Mouse (Mus musculus) midbrain, embryonic 16.5 days (tissue): ENCODE measurements around the gene Trpv4. TPM values are rescaled to one million over a fixed set of nuclear protein-coding genes. Genes with fewer than 3 reads are reported as not detected.

Experiments
- ATAC-seq: fragments of 200-750 bp; cut with Nextera tagmentation; 2 replicates; pipeline ENCODE4 v1.8.0; 2017; ENCODE audit warnings: moderate TSS enrichment
- H3K27ac ChIP-seq: fragments of 300-500 bp; sonication (generic); 2 replicates; pipeline ENCODE4 v1.5.1; 2014; ENCODE audit warnings: mild to moderate bottlenecking, low read length, mixed read lengths
- H3K27me3 ChIP-seq: fragments of 300-500 bp; sonication (generic); 2 replicates; pipeline ENCODE4 v1.6.1; 2014; ENCODE audit warnings: low read depth, low read length, mixed read lengths; ENCODE audit not compliant: control insufficient read depth, insufficient read depth
- H3K36me3 ChIP-seq: fragments of 300-500 bp; sonication (generic); 2 replicates; pipeline ENCODE4 v1.6.1; 2014; ENCODE audit warnings: mild to moderate bottlenecking, low read length, moderate library complexity, mixed read lengths; ENCODE audit not compliant: control insufficient read depth, insufficient read depth
- H3K4me1 ChIP-seq: fragments of 300-500 bp; sonication (generic); 2 replicates; pipeline ENCODE4 v1.6.1; 2014; ENCODE audit warnings: mild to moderate bottlenecking, low read length, mixed read lengths; ENCODE audit not compliant: control insufficient read depth, insufficient read depth
- H3K4me2 ChIP-seq: fragments of 300-500 bp; sonication (generic); 2 replicates; pipeline ENCODE4 v1.6.1; 2014; ENCODE audit warnings: mild to moderate bottlenecking, low read length, mixed read lengths
- H3K4me3 ChIP-seq: fragments of 300-500 bp; sonication (generic); 2 replicates; pipeline ENCODE4 v1.5.1; 2014; ENCODE audit warnings: low read depth, mild to moderate bottlenecking, low read length, moderate library complexity, mixed read lengths
- H3K9ac ChIP-seq: fragments of 300-500 bp; sonication (generic); 2 replicates; pipeline ENCODE4 v1.6.1; 2014; ENCODE audit warnings: low read depth, low read length, mixed read lengths
- H3K9me3 ChIP-seq: fragments of 300-500 bp; sonication (generic); replicated peaks from 2 replicates; pipeline ENCODE4 v1.6.1; 2014; ENCODE audit warnings: mild to moderate bottlenecking, low read length, mixed read lengths; ENCODE audit not compliant: control insufficient read depth, poor library complexity, severe bottlenecking
- WGBS: fragments of 180-500 bp; shearing (Covaris S2); extraction: QIAGEN DNeasy Blood & Tissue Kit; methylation state at CpG from one replicate; pipeline ENCODE4 v1.1.7; 2014; 5-methylcytosine and 5-hydroxymethylcytosine counted together
- polyA plus RNA-seq: library from polyadenylated mRNA; unstranded; fragments of >200 nt; fragmentation: Nextera tagmentation; extraction: Ambion mirVana; gene quantifications from 2 replicates; pipeline ENCODE4 v1.2.1, GENCODE M21; 2015

Gene Trpv4
- polyA plus RNA-seq, 1 experiment from 2014 or later, result 1.3 TPM

- no peak overlapping the region for H3K9ac ChIP-seq
- H3K4me2 ChIP-seq, result no peak overlapping the region
- ATAC-seq, result no peak
- no peak overlapping the region for H3K4me3 ChIP-seq
- peaks cover 8% of the 10 kb centered on the region for H3K4me1 ChIP-seq
- 67% methylated on average over 6 of the region's 6 CpGs for WGBS
- no peaks in the 10 kb centered on the region for H3K36me3 ChIP-seq
- H3K27ac ChIP-seq, result no peak overlapping the region
- H3K9me3 ChIP-seq, result no peaks in the 10 kb centered on the region
- no peaks in the 10 kb centered on the region; the same call in 1 of the 2 replicates for H3K27me3 ChIP-seq
These were observed 13.3 kb downstream of the Trpv4 start for GRCm38 (mm10) chr5:114644918-114645317.

GRCm38 (mm10) chr5:114640809-114641208, 17.4 kb downstream of the Trpv4 start:
- Histone ChIP-seq H3K4me1 (0 out of 2 replicates have a peak, but pooled peaks cover 3% of the 10 kb centered on the region), H3K9ac (no peak overlapping the region), H3K4me2 (no peak overlapping the region), H3K27ac (no peak overlapping the region), H3K4me3 (no peak overlapping the region), H3K27me3 (peaks cover 3% of the 10 kb centered on the region; the same call in 1 of the 2 replicates), H3K9me3 (no peaks in the 10 kb centered on the region), H3K36me3 (no peaks in the 10 kb centered on the region)
- ATAC-seq, result no peak
- 83% methylated on average over 10 of the region's 10 CpGs for WGBS

DNA sequence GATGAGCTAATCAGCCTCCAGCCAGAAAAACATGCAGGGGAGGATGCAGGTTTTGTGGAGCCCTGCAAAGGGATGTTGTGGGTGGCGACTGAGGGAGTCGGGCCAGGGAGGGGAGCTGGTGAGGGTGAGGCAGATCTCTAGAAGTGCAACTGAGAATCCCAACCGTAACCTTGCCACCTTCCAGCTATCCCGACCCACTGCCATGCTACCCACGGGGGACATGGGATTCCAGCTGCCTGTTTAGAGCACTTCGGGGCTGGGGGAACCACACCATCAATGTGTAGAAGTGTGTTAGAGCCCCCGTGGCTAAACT, 18.6 kb downstream of the Trpv4 start:
- Histone ChIP-seq H3K4me3 (peak overlapping the region; percentile 27; the same call in 1 of the 2 replicates), H3K36me3 (no peaks in the 10 kb centered on the region), H3K9ac (no peak overlapping the region), H3K4me2 (peak overlapping the region; percentile 52), H3K4me1 (0 out of 2 replicates have a peak, but pooled peaks cover 3% of the 10 kb centered on the region), H3K27me3 (peaks cover 3% of the 10 kb centered on the region; the same call in 1 of the 2 replicates), H3K9me3 (no peaks in the 10 kb centered on the region), H3K27ac (no peak overlapping the region)
- WGBS, result 23% methylated on average over 7 of the region's 7 CpGs
- ATAC-seq, result peak; percentile 46; the same call in 1 of the 2 replicates

GRCm38 (mm10) chr5:114638769-114639644, 19.2 kb downstream of the Trpv4 start:
- H3K4me2 ChIP-seq, result peak overlapping the region; percentile 52
- WGBS, result 14% methylated on average over 22 of the region's 22 CpGs
- no peak overlapping the region for H3K27ac ChIP-seq
- peak; percentile 82 for ATAC-seq
- peak overlapping the region; percentile 27; the same call in 1 of the 2 replicates for H3K4me3 ChIP-seq
- H3K4me1 ChIP-seq, result 0 out of 2 replicates have a peak, but pooled peaks cover 3% of the 10 kb centered on the region
- H3K27me3 ChIP-seq, result peaks cover 3% of the 10 kb centered on the region; the same call in 1 of the 2 replicates
- peak overlapping the region; percentile 59; the same call in 1 of the 2 replicates for H3K9ac ChIP-seq
- H3K9me3 ChIP-seq, result no peaks in the 10 kb centered on the region
- H3K36me3 ChIP-seq, result no peaks in the 10 kb centered on the region

DNA sequence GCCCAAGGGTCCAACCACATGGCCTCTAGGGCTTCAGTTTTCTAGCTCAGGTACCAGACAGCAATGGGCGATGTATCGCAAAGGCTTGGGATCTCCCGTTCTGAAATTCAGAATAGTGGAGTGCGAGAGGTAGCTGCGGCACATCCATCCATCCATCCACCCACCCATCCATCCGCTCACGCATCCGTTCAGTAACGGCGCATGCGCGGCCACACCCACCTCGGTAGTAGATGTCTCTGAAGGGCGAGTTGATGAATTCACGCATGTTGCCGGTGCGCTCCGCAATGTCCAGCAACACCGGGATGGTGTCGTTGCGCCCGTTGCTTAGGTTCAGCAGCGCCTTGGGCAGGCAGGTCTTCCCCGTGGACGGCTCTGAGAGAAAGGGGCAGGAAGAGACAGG, 22.1 kb downstream of the Trpv4 start:
- no peak for ATAC-seq
- 0 out of 2 replicates have a peak, but pooled peaks cover 3% of the 10 kb centered on the region for H3K4me1 ChIP-seq
- H3K9me3 ChIP-seq, result no peaks in the 10 kb centered on the region
- 76% methylated on average over 25 of the region's 25 CpGs for WGBS
- H3K27ac ChIP-seq, result no peak overlapping the region
- no peak overlapping the region for H3K9ac ChIP-seq
- H3K27me3 ChIP-seq, result peaks cover 3% of the 10 kb centered on the region; the same call in 1 of the 2 replicates
- no peaks in the 10 kb centered on the region for H3K36me3 ChIP-seq
- no peak overlapping the region for H3K4me3 ChIP-seq
- no peak overlapping the region for H3K4me2 ChIP-seq

DNA sequence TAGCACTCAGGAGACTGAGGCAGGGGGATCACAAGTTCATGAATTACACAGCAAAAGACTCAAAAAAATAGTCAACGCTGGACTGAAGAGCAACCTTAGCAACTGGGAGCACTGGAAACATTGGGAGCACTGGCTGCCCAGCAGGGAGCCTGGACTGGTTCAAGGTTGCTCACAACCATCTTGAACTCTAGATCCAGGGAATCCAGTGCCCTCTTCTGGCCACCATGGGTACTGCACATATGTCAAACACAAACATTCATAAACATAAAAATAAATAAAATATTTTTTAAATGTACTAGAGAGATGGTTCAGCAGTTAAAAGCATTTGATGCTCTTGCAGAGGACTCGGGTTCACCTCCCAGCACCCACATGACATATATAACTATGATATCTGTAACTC, 26.9 kb downstream of the Trpv4 start:
- H3K4me3 ChIP-seq, result no peak overlapping the region
- no peaks in the 10 kb centered on the region for H3K36me3 ChIP-seq
- 53% methylated on average over 2 of the region's 2 CpGs for WGBS
- H3K9ac ChIP-seq, result no peak overlapping the region
- H3K27ac ChIP-seq, result no peak overlapping the region
- no peaks in the 10 kb centered on the region for H3K27me3 ChIP-seq
- H3K4me2 ChIP-seq, result no peak overlapping the region
- ATAC-seq, result no peak
- H3K4me1 ChIP-seq, result no peaks in the 10 kb centered on the region
- H3K9me3 ChIP-seq, result no peaks in the 10 kb centered on the region

GRCm38 (mm10) chr5:114625590-114625989, 32.6 kb downstream of the Trpv4 start:
- ATAC-seq, result no peak
- Histone ChIP-seq H3K36me3 (no peaks in the 10 kb centered on the region), H3K4me2 (no peak overlapping the region), H3K4me3 (no peak overlapping the region), H3K27ac (no peak overlapping the region), H3K4me1 (no peaks in the 10 kb centered on the region), H3K27me3 (no peaks in the 10 kb centered on the region), H3K9me3 (no peaks in the 10 kb centered on the region), H3K9ac (no peak overlapping the region)
- WGBS, result 22% methylated on average over 3 of the region's 3 CpGs

GRCm38 (mm10) chr5:114620305-114620704, 37.9 kb downstream of the Trpv4 start:
- H3K4me2 ChIP-seq, result no peak overlapping the region
- H3K4me3 ChIP-seq, result no peak overlapping the region
- no peaks in the 10 kb centered on the region for H3K4me1 ChIP-seq
- H3K27me3 ChIP-seq, result no peaks in the 10 kb centered on the region
- WGBS, result 48% methylated on average over 6 of the region's 6 CpGs
- H3K9ac ChIP-seq, result no peak overlapping the region
- H3K27ac ChIP-seq, result no peak overlapping the region
- no peak for ATAC-seq
- H3K9me3 ChIP-seq, result no peaks in the 10 kb centered on the region
- H3K36me3 ChIP-seq, result no peaks in the 10 kb centered on the region

DNA sequence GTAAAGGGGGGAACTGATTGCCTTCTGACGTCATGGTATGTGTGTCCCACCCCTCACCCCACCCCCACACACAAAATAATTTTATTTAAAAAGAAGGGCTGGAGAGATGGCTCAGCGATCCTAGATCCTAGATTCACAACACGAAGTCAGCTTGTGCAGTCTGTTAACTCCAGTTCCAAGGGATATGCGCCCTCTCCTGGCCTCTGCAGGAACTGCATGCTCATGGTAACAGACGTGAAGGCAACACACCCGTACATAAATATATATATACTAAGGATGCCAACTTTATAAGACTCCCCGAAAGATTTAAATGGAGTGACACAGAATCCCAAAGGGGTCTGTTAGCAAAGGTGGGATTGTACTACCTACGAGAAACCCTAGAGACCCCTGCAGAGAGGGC, 39.4 kb downstream of the Trpv4 start:
- no peak for ATAC-seq
- H3K27me3 ChIP-seq, result no peaks in the 10 kb centered on the region
- no peak overlapping the region for H3K4me3 ChIP-seq
- H3K36me3 ChIP-seq, result no peaks in the 10 kb centered on the region
- no peak overlapping the region for H3K27ac ChIP-seq
- no peak overlapping the region for H3K4me2 ChIP-seq
- 32% methylated on average over 8 of the region's 8 CpGs for WGBS
- H3K4me1 ChIP-seq, result no peaks in the 10 kb centered on the region
- no peaks in the 10 kb centered on the region for H3K9me3 ChIP-seq
- no peak overlapping the region for H3K9ac ChIP-seq
